Mouse (Mus musculus): ENCODE measurements around the gene Kdelr3.
A peak's percentile ranks its signal among the peaks of the same experiment; 100 is the strongest.

Gene Kdelr3

GRCm38 (mm10) chr15:79511553-79512320 is 4.5 kb upstream of the Kdelr3 start:
- DNase-seq: no peak

GRCm38 (mm10) chr15:79513940-79514339 is 2.3 kb upstream of the Kdelr3 start:
- DNase-seq: no peak

GRCm38 (mm10) chr15:79517710-79518109 is 1.5 kb downstream of the Kdelr3 start:
- DNase-seq: no peak

- DNase-seq: no peak
Observed at GRCm38 (mm10) chr15:79518571-79518970, 2.4 kb downstream of the Kdelr3 start.

GRCm38 (mm10) chr15:79519400-79520220 is 3.4 kb downstream of the Kdelr3 start:
- no peak for DNase-seq

GRCm38 (mm10) chr15:79525564-79525963 is 9.4 kb downstream of the Kdelr3 start:
- peak in 1 of 2 experiments; percentile 0 for DNase-seq

GRCm38 (mm10) chr15:79525979-79526768 is 10.0 kb downstream of the Kdelr3 start:
- DNase-seq: peak in 1 of 2 experiments; percentile 1

GRCm38 (mm10) chr15:79527192-79527591 is 11.0 kb downstream of the Kdelr3 start:
- DNase-seq: peak in 1 of 2 experiments; percentile 1

- DNase-seq: no peak
Observed at GRCm38 (mm10) chr15:79527991-79528639, 11.9 kb downstream of the Kdelr3 start.

GRCm38 (mm10) chr15:79529935-79530334 is 13.7 kb downstream of the Kdelr3 start:
- DNase-seq: no peak

- DNase-seq: no peak
Observed at GRCm38 (mm10) chr15:79533796-79534195, 17.6 kb downstream of the Kdelr3 start.

GRCm38 (mm10) chr15:79543968-79544367 is 27.8 kb downstream of the Kdelr3 start:
- no peak for DNase-seq

GRCm38 (mm10) chr15:79545496-79545895 is 29.3 kb downstream of the Kdelr3 start:
- DNase-seq: no peak

- no peak for DNase-seq
Observed at GRCm38 (mm10) chr15:79545921-79546399, 29.7 kb downstream of the Kdelr3 start.

- peak; percentile 99 for DNase-seq
Observed at GRCm38 (mm10) chr15:79546410-79547288, 30.4 kb downstream of the Kdelr3 start, which contains the start of gene Ddx17. TSS of gene Ddx17 (minus strand) at chr15:79546741.

- no peak for DNase-seq
Observed at GRCm38 (mm10) chr15:79547289-79547820, 31.1 kb downstream of the Kdelr3 start.

- no peak for DNase-seq
Observed at GRCm38 (mm10) chr15:79548226-79548625, 32.0 kb downstream of the Kdelr3 start.

- DNase-seq: no peak
Observed at GRCm38 (mm10) chr15:79552566-79552965, 36.4 kb downstream of the Kdelr3 start.

GRCm38 (mm10) chr15:79559649-79560048 is 43.4 kb downstream of the Kdelr3 start:
- no peak for DNase-seq

GRCm38 (mm10) chr15:79562417-79562816 is 46.2 kb downstream of the Kdelr3 start:
- no peak for DNase-seq

Data from B cell, adult 2 months (primary cell).